Mouse (Mus musculus) frontal cortex, postnatal 25 days (tissue): Measurements from ENCODE around the gene Pcsk5.

Experiments used
- DNase-seq, 2 experiments: peaks; one replicate each; pipeline ENCODE4 v3.0.0; 2022; ENCODE audit warnings: low spot score in 2 of 2

Pcsk5 gene

GRCm38 (mm10) chr19:17812661-17813060 lies 24.8 kb downstream of the Pcsk5 start:
- no peak for DNase-seq

- DNase-seq: no peak
These were observed 30.8 kb downstream of the Pcsk5 start for GRCm38 (mm10) chr19:17806626-17807025.

GRCm38 (mm10) chr19:17800798-17801197 lies 36.6 kb downstream of the Pcsk5 start:
- DNase-seq: no peak

GRCm38 (mm10) chr19:17799419-17800185 lies 37.8 kb downstream of the Pcsk5 start:
- DNase-seq: no peak

- no peak for DNase-seq
These were observed 44.0 kb downstream of the Pcsk5 start for GRCm38 (mm10) chr19:17793457-17793856.

- no peak for DNase-seq
These were observed 45.9 kb downstream of the Pcsk5 start for GRCm38 (mm10) chr19:17791485-17792052.

GRCm38 (mm10) chr19:17788617-17789317 lies 48.7 kb downstream of the Pcsk5 start:
- DNase-seq: no peak

- no peak for DNase-seq
These were observed 50.7 kb downstream of the Pcsk5 start for GRCm38 (mm10) chr19:17786744-17787143.

- no peak for DNase-seq
These were observed 52.8 kb downstream of the Pcsk5 start for GRCm38 (mm10) chr19:17784401-17785192.

- DNase-seq: no peak
These were observed 54.2 kb downstream of the Pcsk5 start for GRCm38 (mm10) chr19:17783231-17783630.

GRCm38 (mm10) chr19:17781323-17781722 lies 56.1 kb downstream of the Pcsk5 start:
- no peak for DNase-seq

GRCm38 (mm10) chr19:17775943-17776342 lies 61.5 kb downstream of the Pcsk5 start:
- DNase-seq: no peak

GRCm38 (mm10) chr19:17775097-17775496 lies 62.3 kb downstream of the Pcsk5 start:
- DNase-seq: no peak

GRCm38 (mm10) chr19:17774061-17774460 lies 63.4 kb downstream of the Pcsk5 start:
- DNase-seq: no peak

- DNase-seq: no peak
These were observed 67.6 kb downstream of the Pcsk5 start for GRCm38 (mm10) chr19:17769610-17770399.

- DNase-seq: no peak
These were observed 72.4 kb downstream of the Pcsk5 start for GRCm38 (mm10) chr19:17765001-17765400.

GRCm38 (mm10) chr19:17762740-17763139 lies 74.7 kb downstream of the Pcsk5 start:
- DNase-seq: no peak

GRCm38 (mm10) chr19:17761678-17762077 lies 75.8 kb downstream of the Pcsk5 start:
- DNase-seq: no peak

GRCm38 (mm10) chr19:17752841-17753240 lies 84.6 kb downstream of the Pcsk5 start:
- DNase-seq: no peak

- DNase-seq: no peak
These were observed 89.1 kb downstream of the Pcsk5 start for GRCm38 (mm10) chr19:17748331-17748730.

GRCm38 (mm10) chr19:17745380-17745779 lies 92.1 kb downstream of the Pcsk5 start:
- DNase-seq: no peak
